In genomic region chr6:99452638-99453185, GRCm38 (mm10) we compare ENCODE assay signal across 9 mouse cellular contexts.
DNase-seq lines count a peak whose midpoint lies in the region; ATAC-seq and TF ChIP-seq lines count a peak whose summit lies in the region.
"Had no signal": no experiment of that assay in that cellular context is flagged by ENCODE, and none has a peak within 500 bp of the region (broad histone marks: within the 10 kb centered on the region; RNA-seq: fewer than 3 reads in every experiment).

No protein-coding gene starts in this region.

- 79% methylated on average over 2 of the region's 2 CpGs for WGBS in cerebellum, adult 2 months

- no peak for DNase-seq in cerebellum, adult 2 months
- no peak for DNase-seq in cerebellum, adult 18-20 months
- peak; percentile 63 to 64 for DNase-seq in B cell, adult 2 months
- no peak for DNase-seq in ovary, postnatal 36 days (ENCODE audit: low spot score)
- no peak for DNase-seq in layer of hippocampus, postnatal 14 days (ENCODE audit: low spot score in 2 of 2)
- no peak for DNase-seq in kidney, postnatal 10 days

- no peaks in the 10 kb centered on the region for H3K27me3 ChIP-seq in cerebellum, adult 2 months (ENCODE audit: control insufficient read depth, insufficient read depth, low read length)
- H3K27me3 ChIP-seq: limb, embryonic 15.5 days had no signal

- H3K4me3 ChIP-seq in cerebellum, adult 2 months (replicated peaks; ENCODE audit: insufficient read depth, low read depth, low read length) = no peak overlapping the region
- H3K4me3 ChIP-seq in cortical plate, adult 2 months (ENCODE audit: insufficient read depth, low read length) = no peak overlapping the region
- H3K4me3 ChIP-seq: limb, embryonic 15.5 days had no signal

- peak; percentile 9; the same call in 1 of the 2 replicates for TF ChIP-seq CTCF in cerebellum, adult 2 months (IDR thresholded peaks at IDR 0.05; ENCODE audit: borderline replicate concordance, insufficient read depth, low read depth, low read length)
- TF ChIP-seq CTCF in cortical plate, adult 2 months (IDR thresholded peaks at IDR 0.05; ENCODE audit: extremely low read depth, insufficient read depth, low read length) = peak; percentile 40

- H3K4me1 ChIP-seq in cerebellum, adult 2 months (ENCODE audit: control insufficient read depth, insufficient read depth, low read length) = peaks cover under 1% of the 10 kb centered on the region; the same call in 1 of the 2 replicates
- H3K4me1 ChIP-seq in cortical plate, adult 2 months (ENCODE audit: control insufficient read depth, insufficient read depth, low read length) = no peaks in the 10 kb centered on the region

- ATAC-seq in megakaryocyte, adult 5-6 weeks (ENCODE audit: poor library complexity, severe bottlenecking) = peak; percentile 80

- no peak overlapping the region for H3K27ac ChIP-seq in cerebellum, adult 2 months (ENCODE audit: insufficient read depth, low read length)
- no peak overlapping the region for H3K27ac ChIP-seq in cortical plate, adult 2 months (ENCODE audit: insufficient read depth, low read length)
- H3K27ac ChIP-seq: limb, embryonic 15.5 days had no signal

- no peak for TF ChIP-seq POLR2A in cerebellum, adult 2 months (IDR thresholded peaks at IDR 0.05; ENCODE audit: borderline replicate concordance, insufficient read depth, low read length)
- no peak for TF ChIP-seq POLR2A in cortical plate, adult 2 months (IDR thresholded peaks at IDR 0.05; ENCODE audit: extremely low read depth, insufficient read depth, low read length)

Comparison
In these comparisons a context has a peak if more than half of its experiments do, and no peak if none do; other contexts are left out.
1. DNase-seq: peak in B cell, adult 2 months (2 of 2); none in cerebellum, adult 2 months (0 of 2), cerebellum, adult 18-20 months (0 of 2), ovary, postnatal 36 days (single experiment), layer of hippocampus, postnatal 14 days (0 of 2) and kidney, postnatal 10 days (single experiment).